Mouse (Mus musculus): ENCODE data around the gene Otp.

The Otp gene

DNA sequence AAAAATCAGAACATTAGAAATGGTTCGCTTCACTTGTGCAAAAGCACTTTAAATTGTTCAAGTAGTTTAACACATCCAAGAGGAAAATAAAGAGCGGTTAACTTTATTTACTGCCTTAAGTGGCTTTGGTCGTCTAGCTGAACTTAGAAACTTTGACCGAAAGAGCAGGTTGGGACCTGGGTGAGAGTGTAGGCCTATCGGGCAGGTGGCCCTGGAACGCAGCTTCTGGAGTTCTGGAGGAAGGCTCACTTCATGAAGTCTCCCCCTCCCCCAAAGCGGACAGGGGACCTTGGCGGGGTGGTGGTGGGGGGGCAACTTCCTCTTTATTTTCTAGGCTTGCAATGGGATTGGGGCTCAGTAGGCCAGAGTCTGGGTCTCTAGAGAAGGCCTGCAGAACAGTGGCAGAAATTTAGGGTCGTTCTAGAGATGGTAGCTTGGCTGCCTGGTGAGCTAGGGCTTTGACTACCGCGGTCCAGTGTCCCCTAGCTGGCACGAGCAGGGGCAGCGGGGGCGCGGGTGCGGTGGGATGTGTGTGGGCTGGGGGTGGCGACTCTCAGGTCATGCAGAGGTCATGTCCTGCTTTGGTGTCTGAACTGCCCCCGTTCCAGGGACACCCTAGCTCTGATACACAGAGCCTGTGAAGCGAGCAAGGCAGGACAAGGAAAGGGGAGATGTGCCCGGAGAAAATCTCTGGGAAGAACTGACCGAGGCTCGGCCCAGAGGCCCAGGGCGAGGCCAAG lies 576 bp upstream of the Otp start:
- DNase-seq, result no peak

- no peak for DNase-seq
Observed at GRCm38 (mm10) chr13:94876286-94877210, 1.1 kb downstream of the Otp start.

DNA sequence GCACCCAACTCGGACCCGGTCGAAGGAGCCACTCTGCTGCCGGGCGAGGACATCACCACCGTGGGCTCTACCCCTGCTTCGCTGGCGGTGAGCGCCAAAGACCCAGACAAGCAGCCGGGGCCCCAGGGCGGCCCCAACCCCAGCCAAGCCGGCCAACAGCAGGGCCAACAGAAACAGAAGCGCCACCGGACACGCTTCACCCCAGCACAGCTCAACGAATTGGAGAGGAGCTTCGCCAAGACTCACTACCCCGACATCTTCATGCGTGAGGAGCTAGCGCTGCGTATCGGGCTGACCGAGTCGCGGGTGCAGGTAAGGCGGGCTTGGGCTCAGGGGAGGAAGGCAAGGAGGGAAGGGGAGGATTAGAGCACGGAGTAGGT lies 1.8 kb downstream of the Otp start:
- no peak for DNase-seq

DNA sequence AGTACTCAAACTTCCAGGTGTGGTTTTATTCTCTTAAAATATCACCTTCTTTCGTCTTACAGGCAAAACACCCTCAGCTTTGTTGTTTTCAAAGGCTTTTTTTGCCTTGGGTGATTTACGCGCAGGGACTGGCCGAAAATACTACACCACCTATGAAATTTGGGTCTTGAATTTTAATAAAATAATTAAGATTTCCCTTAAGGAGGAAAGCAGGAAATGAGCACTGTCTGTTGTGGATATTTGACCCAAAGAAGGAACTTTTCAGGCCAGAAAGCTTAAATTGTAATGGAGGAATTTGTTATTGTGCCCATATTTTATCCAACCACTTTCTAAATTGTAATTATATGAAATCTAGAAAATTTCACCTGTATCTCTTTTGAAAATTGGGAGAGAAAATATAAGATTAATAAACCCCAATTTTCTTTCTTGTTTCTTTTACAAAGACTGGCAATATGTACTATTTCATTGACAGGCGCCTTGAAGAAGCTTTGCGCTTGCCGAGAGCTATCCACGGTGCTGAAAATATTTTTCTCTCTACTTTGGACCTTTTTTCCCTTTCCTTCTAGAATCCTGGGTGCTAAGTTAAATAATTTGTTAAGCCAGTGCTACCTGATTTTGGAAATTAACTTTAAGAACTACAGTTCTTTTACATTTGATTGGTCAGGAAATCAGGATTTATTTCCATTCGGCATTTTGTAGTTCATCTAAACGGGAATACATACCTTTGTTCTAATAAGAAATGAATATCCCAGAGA lies 2.8 kb downstream of the Otp start:
- peak; percentile 33 for DNase-seq

GRCm38 (mm10) chr13:94881201-94881600 lies 5.8 kb downstream of the Otp start:
- no peak for DNase-seq

DNA sequence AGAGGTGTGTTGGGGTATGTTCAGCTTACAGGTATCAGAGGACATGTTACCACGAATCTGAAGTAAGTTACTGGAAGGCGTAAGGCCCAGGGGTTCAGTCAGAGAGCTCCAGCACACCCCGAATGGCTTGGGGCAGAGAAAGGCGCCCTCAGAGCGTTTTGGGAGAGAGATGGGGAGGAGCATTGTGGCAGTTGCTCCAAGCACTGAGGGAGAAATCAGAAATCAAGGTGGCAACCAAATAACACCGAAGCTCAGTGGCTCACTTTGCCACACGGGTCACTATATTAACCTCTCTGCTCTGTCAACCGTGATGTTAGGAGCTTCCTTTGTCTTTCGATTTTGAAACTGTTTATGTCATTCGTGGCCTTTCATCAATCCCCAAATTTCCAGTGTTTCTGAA lies 6.8 kb downstream of the Otp start:
- DNase-seq, result no peak

DNA sequence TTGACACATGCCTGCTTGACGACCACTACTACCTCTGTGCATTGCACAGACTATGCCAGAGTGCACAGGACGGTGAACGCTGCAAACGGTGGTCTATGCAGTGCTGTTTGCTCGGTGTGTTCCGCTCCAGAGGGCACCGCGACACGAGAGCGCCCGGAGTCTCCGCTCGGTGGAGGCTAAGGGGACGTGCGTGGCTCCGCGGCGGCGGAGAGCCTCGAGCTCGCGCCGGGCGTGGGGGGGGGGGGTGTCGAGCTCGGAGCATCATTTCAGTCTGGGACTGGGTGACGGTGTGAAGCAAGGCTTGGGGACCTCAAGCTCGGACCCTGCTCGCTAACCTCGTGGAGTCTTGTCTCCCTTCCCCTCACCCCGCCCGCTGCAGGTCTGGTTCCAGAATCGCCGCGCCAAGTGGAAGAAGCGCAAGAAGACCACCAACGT lies 7.3 kb downstream of the Otp start:
- DNase-seq, result no peak

DNA sequence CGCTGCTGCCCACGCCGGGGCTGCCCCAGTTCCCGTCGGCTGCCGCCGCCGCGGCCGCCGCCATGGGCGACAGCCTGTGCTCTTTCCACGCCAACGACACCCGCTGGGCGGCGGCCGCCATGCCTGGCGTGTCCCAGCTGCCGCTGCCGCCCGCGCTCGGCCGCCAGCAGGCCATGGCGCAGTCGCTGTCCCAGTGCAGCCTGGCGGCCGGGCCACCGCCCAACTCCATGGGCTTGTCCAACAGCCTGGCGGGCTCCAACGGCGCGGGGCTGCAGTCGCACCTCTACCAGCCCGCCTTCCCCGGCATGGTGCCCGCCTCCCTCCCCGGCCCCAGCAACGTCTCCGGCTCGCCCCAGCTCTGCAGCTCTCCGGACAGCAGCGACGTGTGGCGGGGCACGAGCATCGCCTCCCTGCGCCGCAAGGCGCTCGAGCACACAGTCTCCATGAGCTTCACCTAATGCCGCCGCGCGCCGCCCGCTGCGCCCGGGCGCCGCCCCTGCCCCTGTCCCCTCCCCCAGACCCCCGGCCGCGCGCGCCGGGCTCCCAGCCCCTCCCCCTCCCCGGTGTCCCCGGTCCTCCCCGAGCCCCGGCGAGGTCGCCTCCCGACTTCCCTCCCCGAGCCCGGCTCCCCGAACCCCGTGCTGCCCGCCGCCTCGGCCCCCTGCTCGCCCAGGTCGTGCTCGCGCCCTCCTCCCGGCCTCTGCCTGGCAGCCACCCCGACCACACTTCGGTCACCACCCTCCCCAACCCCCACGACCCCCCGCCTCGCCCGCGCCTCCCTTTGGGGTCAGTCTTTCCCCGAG lies 8.0 kb downstream of the Otp start:
- peak; percentile 25 for DNase-seq

GRCm38 (mm10) chr13:94883966-94884960 lies 8.9 kb downstream of the Otp start:
- DNase-seq, result no peak

- peak; percentile 19 for DNase-seq
Observed at GRCm38 (mm10) chr13:94885291-94886235, 10.2 kb downstream of the Otp start.

DNA sequence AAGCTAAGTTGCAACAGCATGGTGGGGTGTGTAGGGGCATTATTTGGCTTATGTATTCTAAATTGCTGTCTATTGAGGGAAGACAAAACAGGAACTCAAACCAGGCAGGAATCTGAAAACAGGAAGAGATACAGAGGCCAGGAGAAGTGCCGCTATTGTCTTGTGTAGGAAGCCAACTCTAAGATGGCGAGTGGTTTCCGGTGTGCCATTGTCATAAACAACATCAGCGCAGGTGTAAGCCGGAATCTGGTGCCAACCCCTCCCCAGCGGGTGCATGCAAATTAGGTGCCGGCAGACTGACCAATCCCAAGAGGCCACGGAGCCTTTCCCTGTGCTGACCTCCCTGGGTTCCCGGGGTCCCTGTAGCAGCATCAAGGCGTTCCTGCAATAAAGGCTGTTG lies 32.4 kb downstream of the Otp start:
- DNase-seq, result no peak

GRCm38 (mm10) chr13:94912961-94913360 lies 37.6 kb downstream of the Otp start:
- no peak for DNase-seq

GRCm38 (mm10) chr13:94915654-94916053 lies 40.3 kb downstream of the Otp start:
- DNase-seq, result no peak

- DNase-seq, result no peak
Observed at GRCm38 (mm10) chr13:94928086-94928485, 52.7 kb downstream of the Otp start.
